Mouse (Mus musculus): ENCODE measurements around the gene Asb3.

Asb3 gene

DNA sequence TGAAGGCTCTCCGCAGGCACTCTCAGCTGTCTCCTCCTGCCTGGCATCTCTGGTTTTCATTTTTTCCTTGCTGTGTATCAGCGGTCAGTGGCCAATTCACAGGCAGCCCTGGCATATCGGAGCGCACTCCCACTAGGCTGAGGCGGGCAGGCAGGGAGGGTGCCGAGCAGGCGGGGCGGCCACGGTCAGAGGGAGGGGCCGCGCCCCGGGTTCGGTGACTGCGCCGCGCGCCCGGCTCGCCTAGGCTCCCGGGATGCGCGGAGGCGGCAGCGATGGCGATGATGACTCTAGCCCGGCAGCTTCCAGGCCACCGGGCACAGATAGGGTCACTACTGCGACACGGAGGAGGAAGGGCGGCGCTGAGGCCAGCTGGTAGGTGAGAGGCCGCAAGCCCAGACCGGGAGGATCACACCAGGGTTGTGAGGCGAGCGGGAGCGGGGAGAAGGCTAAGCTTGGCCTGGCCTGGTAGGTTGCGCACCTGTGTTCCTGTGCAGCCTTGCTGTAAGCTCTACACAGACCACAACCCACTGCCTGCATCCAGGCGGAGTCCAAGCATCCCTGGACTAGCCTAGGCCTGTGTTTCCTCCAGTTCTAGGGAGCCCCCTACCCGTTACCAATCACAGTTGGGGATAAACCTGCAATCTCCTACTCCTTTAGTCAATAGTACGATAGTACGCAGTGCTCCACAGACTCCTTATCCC lies at the start of gene Asb3, which contains the start of gene Gpr75:
Asb3 (plus strand) TSS at position 246 of the 701 bp plus-strand sequence.
Gpr75 (plus strand) TSS at position 188 of the 701 bp plus-strand sequence.
- WGBS = 3% methylated on average over 41 of the region's 41 CpGs

DNA sequence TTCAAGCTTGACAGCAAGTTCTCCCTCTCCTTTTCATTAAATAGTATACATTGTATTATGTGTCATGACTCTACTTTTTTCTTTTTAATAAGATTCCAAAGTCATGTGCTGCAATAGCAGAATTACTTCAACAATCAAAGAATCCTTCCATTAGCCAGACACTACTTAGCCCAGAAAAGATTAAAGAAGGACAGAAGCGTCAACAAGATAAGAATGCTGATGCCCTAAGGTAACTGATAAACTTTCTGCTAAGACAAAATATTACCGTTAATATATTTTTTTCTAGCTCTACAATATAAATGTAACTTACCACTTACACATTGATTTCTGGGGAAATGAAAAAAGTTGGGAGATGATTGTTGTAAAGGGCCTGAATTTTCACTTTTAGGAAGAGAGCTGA lies 46.4 kb upstream of the Asb3 start:
- 97% methylated on average over 2 of the region's 2 CpGs for WGBS

DNA sequence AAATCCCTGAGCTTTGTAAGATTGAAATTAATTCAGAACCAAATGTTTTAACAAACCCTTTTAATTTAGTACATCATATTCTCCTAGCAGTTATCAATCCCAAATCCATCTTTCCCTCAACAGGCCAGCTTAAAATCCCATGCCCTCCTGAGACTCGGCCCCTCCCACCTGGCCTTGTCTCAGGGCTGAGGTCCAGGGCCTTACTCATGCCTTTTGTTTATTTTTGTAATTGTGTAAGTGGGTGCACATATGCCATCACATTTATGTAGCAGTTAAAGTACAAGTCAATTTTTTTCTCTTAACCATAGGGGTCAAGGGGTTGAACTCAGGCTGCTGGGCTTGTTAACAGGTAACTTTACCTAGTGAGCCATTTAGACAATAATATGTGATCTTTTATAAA lies 40.9 kb upstream of the Asb3 start:
- WGBS = 91% methylated on average over 1 of the region's 1 CpGs

DNA sequence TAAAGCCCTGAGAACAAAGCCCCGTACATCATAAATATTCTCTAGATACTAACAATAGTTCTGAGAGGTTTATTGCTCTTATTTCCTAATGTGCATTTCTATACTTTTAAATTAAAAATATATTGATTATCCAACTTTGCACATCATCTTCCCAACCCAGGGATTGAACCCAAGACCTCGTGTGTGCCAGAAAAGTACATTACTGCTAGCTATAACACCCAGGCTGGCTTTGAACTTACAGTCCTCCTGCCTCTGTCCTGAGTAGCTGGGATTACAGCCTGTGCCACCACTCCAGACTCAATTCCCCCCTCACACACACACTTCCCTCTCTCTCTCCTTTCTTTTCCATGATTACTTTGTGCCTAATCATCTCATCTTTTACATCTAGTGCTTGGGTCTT lies 2.9 kb downstream of the Asb3 start:
- 92% methylated on average over 2 of the region's 2 CpGs for WGBS

DNA sequence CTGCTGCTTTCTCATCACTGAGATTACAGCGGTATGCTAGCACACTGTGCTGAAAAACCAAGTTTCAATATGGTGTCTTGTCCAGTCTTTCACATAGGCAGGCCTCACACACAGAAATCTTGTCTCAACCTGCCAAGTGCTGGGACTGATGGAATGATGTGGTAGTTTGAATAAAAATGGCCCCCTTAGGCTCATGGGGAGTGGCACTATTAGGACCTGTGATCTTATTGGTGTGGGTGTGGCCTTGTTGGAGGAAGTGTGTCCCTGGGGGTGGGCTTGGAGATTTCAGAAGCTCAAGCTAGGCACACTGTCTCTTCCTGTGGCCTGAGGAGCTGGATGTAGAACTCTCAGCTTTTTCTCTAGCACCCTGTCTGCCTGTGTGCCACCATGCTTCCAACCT lies 11.0 kb downstream of the Asb3 start:
- 91% methylated on average over 1 of the region's 1 CpGs for WGBS

DNA sequence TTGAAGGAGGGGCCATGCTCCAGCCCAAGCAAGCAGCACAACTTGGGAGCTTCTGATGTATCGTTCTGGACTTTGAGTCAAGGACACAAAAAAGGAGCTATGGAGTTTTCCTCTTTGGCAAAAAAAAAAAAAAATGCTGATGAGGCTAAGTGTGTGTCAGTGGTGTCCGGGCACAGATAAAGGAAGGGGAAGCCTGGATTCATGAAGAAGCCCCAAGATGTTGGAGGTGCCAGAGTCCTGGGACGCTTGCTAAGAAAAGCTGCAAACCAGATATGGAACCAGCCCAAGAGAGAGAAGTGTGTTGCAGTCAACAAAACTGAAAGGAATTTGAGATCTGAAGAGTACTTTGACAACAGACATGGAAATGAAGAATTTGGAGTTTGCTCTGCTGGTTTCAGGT lies 27.1 kb downstream of the Asb3 start:
- 95% methylated on average over 3 of the region's 3 CpGs for WGBS

DNA sequence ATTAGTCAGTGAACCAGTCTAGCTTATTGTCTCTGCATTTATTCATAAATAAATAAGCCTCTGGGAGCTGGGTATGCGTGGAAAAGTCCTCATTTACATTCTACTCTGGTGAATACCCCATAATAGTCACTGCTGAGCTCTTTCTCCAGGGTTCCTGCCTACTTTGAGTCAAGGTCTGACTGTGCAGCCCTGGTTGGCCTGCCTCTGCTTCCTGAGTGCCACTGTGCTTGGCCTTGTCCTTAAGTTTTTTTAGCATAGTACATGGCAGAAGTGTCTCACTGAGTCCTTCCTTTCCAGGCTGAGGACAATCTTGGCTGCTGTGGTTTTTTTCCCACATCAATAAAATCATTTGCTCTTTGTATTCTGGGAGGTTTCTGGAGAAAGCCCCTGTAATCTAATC lies 35.4 kb downstream of the Asb3 start:
- WGBS = 65% methylated on average over 1 of the region's 1 CpGs

DNA sequence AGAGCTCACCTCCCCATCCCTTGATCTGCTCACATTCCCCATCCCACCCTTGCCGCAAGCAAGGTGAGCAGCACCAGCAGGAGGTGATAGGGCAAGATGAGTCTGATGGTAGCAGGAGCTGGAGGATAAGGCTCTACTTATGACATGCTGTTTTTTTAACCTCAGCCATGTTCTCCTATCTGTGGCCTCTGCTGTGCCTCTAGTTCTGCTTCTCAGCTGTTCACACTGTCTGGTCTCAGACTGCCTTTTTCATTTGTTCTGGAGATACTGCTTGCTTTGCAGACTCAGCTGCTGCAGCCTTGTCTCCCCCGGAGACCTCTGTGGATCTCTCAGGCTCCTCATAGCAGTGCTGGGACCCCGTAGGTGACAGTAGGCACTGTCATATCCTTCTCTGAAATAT lies 38.1 kb downstream of the Asb3 start:
- 96% methylated on average over 3 of the region's 3 CpGs for WGBS

DNA sequence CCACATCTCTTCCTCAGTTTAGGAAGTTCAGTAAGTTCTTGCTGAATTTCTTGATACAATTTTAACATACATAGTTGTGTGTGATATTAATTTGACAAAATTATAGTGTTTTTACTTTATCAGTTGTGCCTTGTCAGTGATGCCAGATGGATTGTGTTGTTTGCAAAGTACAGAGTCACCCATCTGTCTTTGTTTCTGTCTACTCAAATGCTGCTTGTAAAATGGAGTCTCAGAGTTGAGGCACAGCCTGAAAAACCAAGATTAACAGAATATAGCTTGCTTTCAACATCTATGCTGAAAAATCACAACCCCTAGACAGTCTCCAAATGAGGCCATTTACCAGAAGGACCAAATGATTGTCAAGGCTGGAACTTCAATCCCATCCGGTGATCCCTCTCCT lies 43.3 kb downstream of the Asb3 start:
- 92% methylated on average over 1 of the region's 1 CpGs for WGBS

DNA sequence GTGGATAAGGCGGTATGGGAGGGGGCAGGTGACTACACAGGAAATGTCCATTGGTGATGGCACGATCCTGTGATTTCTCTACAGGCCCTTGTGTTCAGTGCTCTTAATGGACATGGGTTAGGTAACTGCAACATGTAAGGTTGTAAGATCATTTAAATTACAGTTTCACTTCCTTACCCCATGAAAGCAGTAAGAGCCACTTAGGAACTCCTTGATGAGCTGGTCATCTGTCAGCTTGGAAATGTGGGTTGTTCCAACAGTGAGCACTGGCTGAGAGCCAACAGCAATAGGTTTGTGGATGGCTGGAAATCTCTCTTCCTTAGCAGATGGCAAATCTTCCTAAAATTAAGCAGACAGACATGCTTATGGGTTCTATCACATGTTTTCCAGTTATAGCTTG lies 58.3 kb downstream of the Asb3 start:
- 91% methylated on average over 2 of the region's 2 CpGs for WGBS

DNA sequence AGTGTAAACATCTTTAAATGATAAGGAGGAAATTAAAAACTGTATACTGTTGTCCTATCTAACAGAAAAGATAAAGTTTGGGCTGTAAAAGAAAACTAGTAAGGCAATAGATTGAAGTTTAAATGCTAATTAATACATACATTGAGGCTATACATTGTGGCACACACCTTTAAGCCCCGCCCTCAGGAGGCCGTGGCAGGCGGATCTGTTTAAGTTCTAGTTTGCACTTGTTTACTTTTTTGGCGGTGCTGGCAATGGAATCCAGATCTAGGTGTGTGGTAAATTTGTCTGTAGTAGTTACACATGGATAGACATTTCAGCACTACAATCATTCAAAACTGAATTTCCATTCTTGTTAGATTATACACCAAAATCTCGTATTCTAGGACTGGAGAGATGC lies 67.6 kb downstream of the Asb3 start:
- 43% methylated on average over 5 of the region's 5 CpGs for WGBS

DNA sequence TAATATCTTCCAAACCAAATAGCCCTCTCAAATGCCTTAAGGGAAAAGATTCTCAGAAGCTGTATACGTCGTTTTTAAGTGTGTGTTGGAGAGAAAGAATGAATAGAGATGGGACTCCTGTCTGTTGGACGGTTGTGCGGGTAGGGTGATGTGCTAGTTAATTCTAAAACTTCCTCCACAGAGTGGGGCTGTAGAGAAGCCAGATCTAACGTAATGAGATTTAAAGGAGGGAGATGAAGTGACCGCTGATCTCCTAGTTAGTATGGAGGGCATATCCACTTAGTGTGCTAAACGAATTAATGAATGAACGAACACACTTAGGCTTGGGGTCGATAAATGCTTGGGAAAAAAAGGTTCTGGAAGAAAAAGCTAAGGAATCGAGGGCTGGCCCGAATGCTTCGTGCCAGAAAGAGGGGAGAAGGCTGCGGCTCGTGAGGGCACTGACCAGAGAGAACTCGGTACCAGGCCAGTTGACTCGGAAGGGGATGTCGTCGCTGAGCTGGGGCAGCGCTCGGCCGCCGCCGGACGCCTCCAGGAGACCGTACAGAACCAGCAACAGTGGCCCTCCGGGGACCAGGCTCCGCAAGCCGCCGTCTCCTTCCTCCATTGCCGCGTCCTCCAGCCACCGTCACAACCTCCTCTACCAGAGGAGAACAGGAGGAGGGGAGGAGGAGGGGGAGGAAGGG lies 68.4 kb downstream of the Asb3 start:
- WGBS = under 1% methylated on average over 27 of the region's 32 CpGs

DNA sequence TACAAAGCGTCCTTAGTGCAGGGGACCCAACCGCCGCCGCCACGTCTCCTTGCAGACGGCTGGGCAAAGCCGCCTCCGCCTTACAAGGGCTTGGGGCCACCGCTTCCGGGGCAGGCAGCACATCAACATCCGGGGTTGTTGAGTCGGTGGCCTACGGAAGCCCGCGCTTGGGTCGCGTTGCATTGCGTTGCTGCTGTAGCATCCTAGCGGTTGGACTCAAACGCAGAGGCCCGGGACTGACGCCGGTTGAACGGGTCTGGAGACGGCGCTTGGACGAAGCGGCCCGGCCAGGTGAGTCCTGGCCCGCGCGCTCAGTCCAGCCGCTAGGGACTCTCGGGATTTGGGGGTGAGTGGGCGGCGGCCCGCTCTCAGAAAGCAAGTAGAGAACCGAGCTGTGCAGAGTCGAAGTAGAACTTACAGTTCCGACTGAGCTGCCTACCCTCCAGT lies 69.1 kb downstream of the Asb3 start, which contains the start of gene Erlec1:
Erlec1 (minus strand) TSS at position 57 of the 447 bp plus-strand sequence.
- under 1% methylated on average over 40 of the region's 40 CpGs for WGBS

DNA sequence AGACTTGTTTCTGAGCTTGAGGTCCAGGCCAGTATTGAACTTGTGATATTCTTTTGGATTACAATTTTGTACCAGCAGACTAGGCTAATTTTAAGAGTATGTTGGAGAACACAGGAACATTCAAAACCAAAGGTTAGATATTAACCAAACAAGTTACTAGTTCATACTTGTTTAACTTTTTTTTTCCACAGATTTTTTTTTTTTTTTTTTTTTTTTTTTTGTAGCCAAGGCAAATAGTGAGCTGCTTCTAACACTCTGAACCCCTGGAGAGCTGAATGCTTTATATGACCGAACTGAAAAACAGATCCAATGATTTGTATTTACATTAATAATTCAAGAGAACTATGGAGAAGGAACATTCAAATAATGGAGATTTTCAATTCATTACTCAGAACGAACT lies 100.0 kb downstream of the Asb3 start:
- 26% methylated on average over 2 of the region's 2 CpGs for WGBS

DNA sequence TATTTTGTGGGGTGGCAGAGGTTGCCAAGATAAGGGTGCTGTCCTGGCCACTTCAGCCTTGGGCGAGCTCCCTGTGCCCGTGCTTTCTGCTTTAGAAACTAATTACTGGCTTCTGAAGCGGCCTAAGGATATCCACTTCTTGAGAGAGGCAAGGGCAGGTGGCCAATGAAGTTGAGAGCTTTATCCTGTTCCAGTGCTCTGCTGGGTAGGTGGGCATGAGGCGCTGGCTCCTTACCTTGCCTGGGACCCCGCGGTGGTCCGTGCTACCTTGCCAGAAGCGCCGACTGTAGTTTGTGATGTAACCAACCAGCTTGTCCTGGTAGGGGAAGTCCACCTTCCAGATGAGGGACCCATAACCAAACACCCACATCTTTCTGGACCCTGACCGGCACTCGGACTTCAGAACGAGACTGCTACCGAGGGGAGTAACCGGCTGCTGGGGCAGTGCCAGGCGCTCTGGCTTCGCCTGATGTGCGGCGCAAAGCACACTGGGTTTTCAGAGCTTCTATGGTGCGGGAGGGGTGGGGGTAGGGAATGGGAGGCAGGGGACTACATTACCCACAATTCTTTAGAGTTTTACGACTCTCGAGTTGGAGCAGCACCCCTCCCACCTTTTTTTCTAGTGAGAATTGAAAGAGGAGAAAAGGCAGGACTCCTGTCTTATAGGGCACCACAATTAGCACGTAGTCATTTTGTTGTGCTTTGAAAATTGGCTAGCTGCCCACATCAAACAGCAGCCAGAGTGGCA lies 100.8 kb downstream of the Asb3 start, which contains the start of gene Chac2:
Chac2 (minus strand) TSS at position 474 of the 748 bp plus-strand sequence.
- WGBS = under 1% methylated on average over 22 of the region's 22 CpGs

DNA sequence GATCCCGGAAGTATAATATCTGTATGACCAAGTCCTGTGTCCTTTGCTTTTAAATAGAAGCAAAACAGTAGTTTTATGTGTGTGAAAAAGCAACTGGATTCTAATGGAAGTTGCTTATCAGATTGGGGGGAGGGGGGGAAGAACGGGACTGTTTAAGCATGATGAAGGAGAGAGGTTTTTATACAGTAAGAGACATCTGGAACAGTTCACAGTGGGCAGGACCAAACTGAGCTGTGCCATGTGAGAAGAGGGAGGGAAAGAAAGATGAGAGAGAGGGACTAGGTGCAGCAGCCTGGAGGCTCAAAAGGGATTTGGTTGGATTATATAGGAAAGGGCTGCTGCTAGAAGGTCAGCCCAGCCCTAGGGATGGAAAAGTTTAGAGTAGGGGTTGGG lies 101.4 kb downstream of the Asb3 start:
- 1% methylated on average over 2 of the region's 2 CpGs for WGBS

DNA sequence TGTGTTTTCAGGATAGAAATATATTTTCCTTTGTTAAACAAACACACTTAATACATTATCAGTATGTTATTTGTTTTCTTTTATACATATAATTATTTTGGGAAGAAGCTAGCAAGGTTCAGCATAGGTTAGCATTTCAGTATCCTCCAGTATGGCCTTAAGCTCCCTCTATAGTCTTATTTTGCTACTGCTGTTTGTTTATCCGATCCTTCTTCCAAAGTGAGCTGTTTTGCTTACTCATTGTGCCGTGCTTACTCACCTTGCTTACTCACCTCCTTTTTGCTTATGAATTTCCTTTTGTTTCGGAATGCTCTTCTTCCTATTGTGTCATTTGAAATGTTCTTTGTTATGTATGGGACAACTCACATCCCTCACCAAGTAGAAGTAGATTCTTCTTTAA lies 111.5 kb downstream of the Asb3 start:
- 81% methylated on average over 3 of the region's 3 CpGs for WGBS

DNA sequence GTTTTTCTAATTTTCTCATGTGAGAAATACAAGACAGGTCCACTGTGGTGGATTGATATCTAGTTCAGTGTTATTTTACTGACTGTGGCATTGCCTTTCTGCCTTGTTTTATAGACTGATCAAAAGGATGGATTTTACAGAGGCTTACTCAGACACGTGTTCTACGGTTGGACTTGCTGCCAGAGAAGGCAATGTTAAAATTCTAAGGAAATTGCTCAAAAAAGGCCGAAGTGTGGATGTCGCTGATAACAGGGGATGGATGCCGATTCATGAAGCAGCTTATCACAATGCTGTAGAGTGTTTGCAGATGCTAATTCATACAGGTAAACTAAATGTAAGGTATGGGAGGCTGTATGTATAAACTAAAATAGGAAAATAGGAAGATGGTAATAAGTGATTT lies 113.0 kb downstream of the Asb3 start:
- 85% methylated on average over 5 of the region's 5 CpGs for WGBS

DNA sequence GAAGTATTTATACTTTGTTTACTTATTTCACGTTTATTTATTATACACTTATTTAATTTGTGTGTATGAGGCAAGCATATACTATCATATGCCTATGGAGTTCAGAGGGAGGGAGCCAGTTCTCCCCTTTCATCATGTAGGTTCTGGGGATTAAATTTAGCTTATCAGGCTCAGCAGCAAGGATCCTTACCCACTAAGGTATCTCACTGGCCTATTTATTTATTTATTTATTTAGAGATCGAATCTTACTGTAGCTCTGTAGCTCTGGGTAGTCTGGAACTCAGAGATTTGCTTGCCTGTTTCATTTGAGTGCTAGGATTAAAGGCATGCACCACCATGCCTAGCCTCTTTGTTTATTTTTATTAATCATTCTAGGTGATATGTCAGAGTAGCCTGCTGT lies 113.5 kb downstream of the Asb3 start:
- WGBS = 90% methylated on average over 2 of the region's 2 CpGs

DNA sequence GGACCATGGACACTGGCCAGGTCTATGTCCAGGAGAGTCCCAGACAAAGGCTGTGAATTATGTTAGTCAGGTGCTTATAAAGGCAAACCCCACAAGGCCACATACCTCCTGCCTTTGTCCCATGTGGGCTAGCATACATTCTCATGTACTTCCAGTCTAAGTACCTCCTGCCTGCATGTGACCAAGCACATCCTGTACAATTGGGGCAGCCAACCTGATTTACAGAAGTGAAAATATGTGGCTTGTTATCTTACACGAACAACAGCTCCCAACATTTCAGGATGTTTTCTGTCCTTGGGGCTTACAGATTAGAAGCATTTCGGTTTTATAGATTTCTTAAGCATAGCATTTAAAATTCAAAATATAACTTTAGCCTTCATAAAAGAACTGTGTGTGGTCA lies 114.8 kb downstream of the Asb3 start:
- 89% methylated on average over 2 of the region's 2 CpGs for WGBS

DNA sequence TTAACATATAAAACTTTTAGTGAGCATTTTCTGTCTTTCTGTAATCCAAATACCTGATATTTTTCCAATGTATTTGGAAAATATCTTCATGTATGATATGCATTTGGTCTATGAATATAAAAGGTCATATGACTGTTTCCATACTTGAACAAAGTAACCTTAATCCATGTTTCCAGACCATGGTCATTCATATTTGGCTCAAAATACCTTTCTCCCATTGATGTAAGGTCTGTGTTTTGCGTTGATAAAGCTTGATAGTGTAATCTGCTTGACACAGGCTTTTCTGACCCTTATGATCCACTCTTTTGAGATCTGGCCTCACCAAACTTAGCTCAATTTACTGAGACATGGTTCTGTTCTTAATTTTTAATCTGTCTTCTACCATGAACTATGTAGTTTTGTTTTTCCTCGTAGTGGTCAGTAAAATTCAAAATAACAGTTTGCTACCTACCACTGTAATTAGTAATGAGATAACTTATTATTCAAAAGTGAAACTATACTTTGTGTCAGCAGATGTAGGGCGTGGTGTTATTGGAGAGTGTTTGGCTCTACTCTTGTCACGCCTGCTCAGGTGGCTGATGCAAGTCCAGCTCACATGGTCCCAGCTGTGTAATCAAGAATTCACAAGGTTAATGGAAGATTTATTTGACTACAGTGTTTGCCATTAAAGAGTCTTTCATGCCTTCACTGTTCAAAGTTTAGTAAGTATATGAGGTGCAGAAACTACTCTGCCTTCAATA lies 116.1 kb downstream of the Asb3 start:
- WGBS = 93% methylated on average over 4 of the region's 4 CpGs

DNA sequence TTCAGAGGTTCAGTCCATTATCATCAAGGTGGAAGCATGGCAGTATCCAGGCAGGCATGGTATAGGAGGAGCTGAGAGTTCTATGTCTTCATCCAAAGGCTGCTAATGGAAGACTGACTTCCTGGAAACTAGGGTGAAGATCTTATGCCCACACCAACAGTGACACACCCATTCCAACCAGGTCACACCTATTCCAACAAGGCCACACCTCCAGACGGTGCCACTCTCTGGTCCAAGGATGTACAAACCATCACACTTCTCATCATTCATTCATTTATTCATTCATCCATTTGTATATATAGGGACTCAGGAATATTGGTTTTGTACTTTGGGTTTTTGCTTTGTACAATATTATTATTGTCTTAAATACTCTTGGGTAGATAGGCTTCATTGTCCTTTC lies 124.5 kb downstream of the Asb3 start:
- WGBS = 97% methylated on average over 1 of the region's 1 CpGs
